Mouse (Mus musculus) neural tube, embryonic 15.5 days (tissue): ENCODE data around the gene Asf1b. TPM values are rescaled to one million over a fixed set of nuclear protein-coding genes. Genes with fewer than 3 reads are reported as not detected.
"Not testable (repeated sequence)": the region's sequence is repeated elsewhere in the genome, so short reads cannot be mapped to it uniquely, and the experiment has no call there.

Source experiments
- ATAC-seq: fragments of 200-750 bp; cut with Nextera tagmentation; 2 replicates; pipeline ENCODE4 v1.8.0; 2017; ENCODE audit warnings: mild to moderate bottlenecking, moderate TSS enrichment, moderate library complexity; ENCODE audit not compliant: low FRiP score
- H3K27ac ChIP-seq: fragments of 300-500 bp; sonication (generic); replicated peaks from 2 replicates; pipeline ENCODE4 v1.5.1; 2015; ENCODE audit warnings: mild to moderate bottlenecking, inconsistent platforms
- H3K27me3 ChIP-seq: fragments of 300-500 bp; sonication (generic); replicated peaks from 2 replicates; pipeline ENCODE4 v1.6.1; 2015; ENCODE audit warnings: inconsistent platforms
- H3K36me3 ChIP-seq: fragments of 300-500 bp; sonication (generic); 2 replicates; pipeline ENCODE4 v1.6.1; 2015; ENCODE audit warnings: inconsistent platforms
- H3K4me1 ChIP-seq: fragments of 300-500 bp; sonication (generic); 2 replicates; pipeline ENCODE4 v1.6.1; 2015; ENCODE audit warnings: inconsistent platforms
- H3K4me2 ChIP-seq: fragments of 300-500 bp; sonication (generic); 2 replicates; pipeline ENCODE4 v1.6.1; 2015; ENCODE audit warnings: inconsistent platforms, mild to moderate bottlenecking, moderate library complexity
- H3K4me3 ChIP-seq: fragments of 300-500 bp; sonication (generic); replicated peaks from 2 replicates; pipeline ENCODE4 v1.5.1; 2015; ENCODE audit warnings: mild to moderate bottlenecking, inconsistent platforms
- H3K9ac ChIP-seq: fragments of 300-500 bp; sonication (generic); replicated peaks from 2 replicates; pipeline ENCODE4 v1.6.1; 2015; ENCODE audit warnings: mild to moderate bottlenecking, inconsistent platforms
- H3K9me3 ChIP-seq: fragments of 300-500 bp; sonication (generic); replicated peaks from 2 replicates; pipeline ENCODE4 v1.6.1; 2016; ENCODE audit warnings: inconsistent platforms
- WGBS: fragments of 180-500 bp; shearing (Covaris S2); methylation state at CpG from one replicate; pipeline ENCODE4 v1.1.7; 2015; ENCODE audit warnings: mixed read lengths; 5-methylcytosine and 5-hydroxymethylcytosine counted together
- polyA plus RNA-seq: library from polyadenylated mRNA; unstranded; fragments of >200 nt; fragmentation: Nextera tagmentation; extraction: Ambion mirVana; gene quantifications from 2 replicates; pipeline ENCODE4 v1.2.1, GENCODE M21; 2015

Gene Asf1b
- polyA plus RNA-seq, 1 experiment from 2014 or later, result 8.0 TPM

- Histone ChIP-seq H3K36me3 (peaks cover 30% of the 10 kb centered on the region), H3K4me3 (no peak overlapping the region), H3K27me3 (no peaks in the 10 kb centered on the region), H3K4me1 (peaks cover 42% of the 10 kb centered on the region), H3K9ac (no peak overlapping the region), H3K4me2 (peak overlapping the region; percentile 2; the same call in 1 of the 2 replicates), H3K27ac (no peak overlapping the region), H3K9me3 (no peaks in the 10 kb centered on the region)
- ATAC-seq, result no peak
- 75% methylated on average over 9 of the region's 9 CpGs for WGBS
Observed at GRCm38 (mm10) chr8:83978200-83978599, 22.9 kb downstream of the Asf1b start.

DNA sequence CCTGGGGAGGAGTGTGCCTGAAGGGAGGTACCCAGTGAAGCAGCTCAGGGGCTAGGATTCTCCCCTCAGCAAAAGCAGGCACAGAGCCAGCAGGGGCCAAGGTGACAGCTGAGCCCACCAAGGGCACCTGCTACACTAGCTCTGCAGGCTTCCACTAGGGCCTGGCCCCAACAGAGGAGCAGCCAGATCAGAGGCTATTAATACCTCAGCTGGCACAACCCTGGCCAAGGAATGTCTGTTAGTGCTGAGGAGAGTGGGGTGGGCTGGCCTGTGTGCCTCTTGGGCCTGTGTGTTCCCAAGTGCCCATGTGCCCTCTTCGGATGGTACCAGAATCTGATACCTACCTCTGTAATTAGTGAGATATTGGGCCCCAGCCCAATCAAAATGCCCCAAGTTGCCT, 24.9 kb downstream of the Asf1b start:
- no peaks in the 10 kb centered on the region for H3K27me3 ChIP-seq
- peaks cover 28% of the 10 kb centered on the region for H3K4me1 ChIP-seq
- no peak overlapping the region for H3K9ac ChIP-seq
- no peaks in the 10 kb centered on the region for H3K9me3 ChIP-seq
- H3K27ac ChIP-seq, result no peak overlapping the region
- peaks cover 47% of the 10 kb centered on the region for H3K36me3 ChIP-seq
- WGBS, result 63% methylated on average over 1 of the region's 1 CpGs
- H3K4me3 ChIP-seq, result no peak overlapping the region
- H3K4me2 ChIP-seq, result no peak overlapping the region
- no peak for ATAC-seq

DNA sequence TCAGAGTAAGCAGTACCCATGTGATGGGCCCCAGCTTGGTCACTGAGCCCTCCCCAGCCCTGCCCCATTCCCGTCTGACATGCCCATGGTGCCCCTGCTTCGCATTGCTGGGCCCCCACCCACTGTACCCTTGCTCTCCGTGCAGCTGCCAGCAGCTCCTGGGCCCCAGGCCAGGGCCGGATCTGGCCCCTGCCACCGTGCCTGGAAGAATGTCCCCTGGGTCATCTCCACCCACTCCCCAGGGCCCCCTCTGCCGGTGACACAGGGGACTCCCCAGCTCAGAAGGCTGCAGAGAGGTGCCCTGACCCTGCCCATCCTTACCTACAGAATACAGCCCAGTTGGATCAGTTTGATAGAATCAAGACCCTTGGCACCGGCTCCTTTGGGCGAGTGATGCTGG, 25.5 kb downstream of the Asf1b start:
- no peak overlapping the region for H3K4me2 ChIP-seq
- H3K27me3 ChIP-seq, result no peaks in the 10 kb centered on the region
- 80% methylated on average over 8 of the region's 8 CpGs for WGBS
- H3K27ac ChIP-seq, result no peak overlapping the region
- no peak overlapping the region for H3K9ac ChIP-seq
- peaks cover 28% of the 10 kb centered on the region for H3K4me1 ChIP-seq
- no peak overlapping the region for H3K4me3 ChIP-seq
- ATAC-seq, result no peak
- no peaks in the 10 kb centered on the region for H3K9me3 ChIP-seq
- H3K36me3 ChIP-seq, result peaks cover 51% of the 10 kb centered on the region

- Histone ChIP-seq H3K9ac (no peak overlapping the region), H3K36me3 (peaks cover 58% of the 10 kb centered on the region)
- 94% methylated on average over 7 of the region's 7 CpGs for WGBS
Observed at GRCm38 (mm10) chr8:83981533-83981932, 26.2 kb downstream of the Asf1b start.

GRCm38 (mm10) chr8:83982449-83982848, 27.1 kb downstream of the Asf1b start:
- no peaks in the 10 kb centered on the region for H3K27me3 ChIP-seq
- 93% methylated on average over 4 of the region's 4 CpGs for WGBS
- H3K27ac ChIP-seq, result no peak overlapping the region
- H3K9ac ChIP-seq, result no peak overlapping the region
- H3K4me2 ChIP-seq, result no peak overlapping the region
- no peak for ATAC-seq
- H3K4me3 ChIP-seq, result no peak overlapping the region
- H3K36me3 ChIP-seq, result peaks cover 68% of the 10 kb centered on the region
- peaks cover 14% of the 10 kb centered on the region for H3K4me1 ChIP-seq
- H3K9me3 ChIP-seq, result no peaks in the 10 kb centered on the region

More at GRCm38 (mm10) chr8:83981533-83981932, 26.2 kb downstream of the Asf1b start:
- Histone ChIP-seq H3K4me2 (no peak overlapping the region), H3K27me3 (no peaks in the 10 kb centered on the region), H3K4me3 (no peak overlapping the region), H3K27ac (no peak overlapping the region), H3K4me1 (peaks cover 23% of the 10 kb centered on the region), H3K9me3 (no peaks in the 10 kb centered on the region)
- no peak for ATAC-seq

- not testable (repeated sequence) for H3K27ac ChIP-seq, ATAC-seq, H3K9ac ChIP-seq, H3K4me2 ChIP-seq, H3K4me1 ChIP-seq, H3K9me3 ChIP-seq, H3K4me3 ChIP-seq, H3K27me3 ChIP-seq
- 93% methylated on average over 2 of the region's 2 CpGs for WGBS
- H3K36me3 ChIP-seq, result peaks cover 75% of the 10 kb centered on the region
Observed at GRCm38 (mm10) chr8:83983222-83983621, 27.9 kb downstream of the Asf1b start.

- Histone ChIP-seq H3K4me3 (no peak overlapping the region), H3K9ac (no peak overlapping the region), H3K4me2 (no peak overlapping the region), H3K36me3 (peaks cover 84% of the 10 kb centered on the region), H3K4me1 (no peaks in the 10 kb centered on the region), H3K27me3 (no peaks in the 10 kb centered on the region), H3K27ac (no peak overlapping the region), H3K9me3 (no peaks in the 10 kb centered on the region)
- no peak for ATAC-seq
- 92% methylated on average over 7 of the region's 7 CpGs for WGBS
Observed at GRCm38 (mm10) chr8:83989243-83989642, 33.9 kb downstream of the Asf1b start.

GRCm38 (mm10) chr8:83990170-83990569, 34.9 kb downstream of the Asf1b start:
- Histone ChIP-seq H3K27me3 (no peaks in the 10 kb centered on the region), H3K4me3 (no peak overlapping the region), H3K4me1 (no peaks in the 10 kb centered on the region)

GRCm38 (mm10) chr8:83992488-83992887, 37.2 kb downstream of the Asf1b start:
- Histone ChIP-seq H3K27ac (no peak overlapping the region), H3K4me1 (peaks cover 8% of the 10 kb centered on the region), H3K4me3 (no peak overlapping the region), H3K9me3 (no peaks in the 10 kb centered on the region), H3K4me2 (no peak overlapping the region), H3K36me3 (peaks cover 63% of the 10 kb centered on the region), H3K27me3 (no peaks in the 10 kb centered on the region), H3K9ac (no peak overlapping the region)
- 82% methylated on average over 2 of the region's 2 CpGs for whole genome bisulfite sequencing
- ATAC-seq, result no peak

More at GRCm38 (mm10) chr8:83990170-83990569, 34.9 kb downstream of the Asf1b start:
- Histone ChIP-seq H3K36me3 (peaks cover 82% of the 10 kb centered on the region), H3K9ac (no peak overlapping the region), H3K9me3 (no peaks in the 10 kb centered on the region), H3K27ac (no peak overlapping the region), H3K4me2 (no peak overlapping the region)
- 96% methylated on average over 14 of the region's 14 CpGs for WGBS
- no peak for ATAC-seq

- no peaks in the 10 kb centered on the region for H3K9me3 ChIP-seq
- no peaks in the 10 kb centered on the region for H3K27me3 ChIP-seq
- ATAC-seq, result no peak
- H3K27ac ChIP-seq, result no peak overlapping the region
- WGBS, result 85% methylated on average over 3 of the region's 3 CpGs
- H3K9ac ChIP-seq, result no peak overlapping the region
- H3K36me3 ChIP-seq, result peaks cover 47% of the 10 kb centered on the region
- no peak overlapping the region for H3K4me3 ChIP-seq
- H3K4me2 ChIP-seq, result no peak overlapping the region
- peaks cover 15% of the 10 kb centered on the region for H3K4me1 ChIP-seq
Observed at GRCm38 (mm10) chr8:83994030-83994429, 38.7 kb downstream of the Asf1b start.

- peak; percentile 17; the same call in 1 of the 2 replicates for ATAC-seq
- WGBS, result 18% methylated on average over 12 of the region's 12 CpGs
- H3K4me1 ChIP-seq, result peaks cover 26% of the 10 kb centered on the region
- peak overlapping the region; percentile 91 for H3K4me2 ChIP-seq
- no peak overlapping the region for H3K9ac ChIP-seq
- peak overlapping the region; percentile 74 for H3K4me3 ChIP-seq
- peaks cover 33% of the 10 kb centered on the region for H3K36me3 ChIP-seq
- H3K9me3 ChIP-seq, result no peaks in the 10 kb centered on the region
- H3K27ac ChIP-seq, result peak overlapping the region; percentile 96
- peaks cover 7% of the 10 kb centered on the region for H3K27me3 ChIP-seq
Observed at GRCm38 (mm10) chr8:83995973-83996372, 40.7 kb downstream of the Asf1b start.

GRCm38 (mm10) chr8:83996567-83997505, 41.5 kb downstream of the Asf1b start:
- H3K36me3 ChIP-seq, result peaks cover 25% of the 10 kb centered on the region
- no peaks in the 10 kb centered on the region for H3K9me3 ChIP-seq
- peaks cover 16% of the 10 kb centered on the region for H3K27me3 ChIP-seq
- peak overlapping the region; percentile 91 for H3K4me2 ChIP-seq
- H3K4me3 ChIP-seq, result peak overlapping the region; percentile 74
- peak overlapping the region; percentile 76 for H3K9ac ChIP-seq
- peak; percentile 78 for ATAC-seq
- H3K4me1 ChIP-seq, result peaks cover 26% of the 10 kb centered on the region
- H3K27ac ChIP-seq, result peak overlapping the region; percentile 96
- WGBS, result 1% methylated on average over 69 of the region's 103 CpGs
